Mouse (Mus musculus): Measurements from ENCODE around the gene Spag16. TPM values are rescaled to one million over a fixed set of nuclear protein-coding genes. Genes with fewer than 3 reads are reported as not detected.

The Spag16 gene
- polyA plus RNA-seq, 1 experiment from 2014 or later, result 0.71 TPM

- no peaks in the 10 kb centered on the region for H3K27me3 ChIP-seq (ENCODE audit: insufficient read depth, low read length)
- no peaks in the 10 kb centered on the region for H3K9me3 ChIP-seq (replicated peaks; ENCODE audit: low read length)
- H3K27ac ChIP-seq, result no peak overlapping the region
- H3K9ac ChIP-seq (ENCODE audit: low read depth, low read length), result no peak overlapping the region
- ATAC-seq (replicated peaks; ENCODE audit: low FRiP score, low read depth) (no peak), DNase-seq (ENCODE audit: low spot score) (no peak)
- WGBS, result 66% methylated on average over 2 of the region's 2 CpGs
- H3K4me2 ChIP-seq (ENCODE audit: low read length), result no peak overlapping the region
- H3K4me1 ChIP-seq (replicated peaks; ENCODE audit: insufficient read depth, low read length), result no peaks in the 10 kb centered on the region
- TF ChIP-seq CTCF (IDR thresholded peaks at IDR 0.05; ENCODE audit: low read depth), result no peak
- no peaks in the 10 kb centered on the region for H3K36me3 ChIP-seq (ENCODE audit: insufficient read depth, low read length)
- no peak overlapping the region for H3K4me3 ChIP-seq (replicated peaks; ENCODE audit: low read depth, low read length)
These were observed 703.0 kb downstream of the Spag16 start for GRCm38 (mm10) chr1:70529771-70530170.

DNA sequence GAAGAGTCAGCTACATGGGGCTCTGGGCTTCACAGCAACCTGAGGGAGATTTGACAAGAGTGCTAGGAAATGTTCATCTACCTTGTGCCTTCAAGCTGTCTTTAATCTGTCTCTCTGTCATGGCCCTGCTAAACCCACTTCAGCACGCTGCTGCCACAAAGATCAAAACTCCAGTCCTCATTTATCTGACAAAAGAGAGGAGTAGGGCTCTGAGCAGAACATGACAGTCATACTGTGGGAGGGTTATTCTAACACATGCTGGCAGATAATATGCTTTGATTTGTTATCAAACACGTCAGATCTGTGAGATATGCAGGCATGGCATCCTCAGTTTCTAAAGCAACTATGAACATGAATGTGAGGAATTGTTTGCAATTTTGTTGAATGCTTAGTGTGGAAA, 725.1 kb downstream of the Spag16 start:
- no peaks in the 10 kb centered on the region for H3K27me3 ChIP-seq (ENCODE audit: insufficient read depth, low read length)
- H3K9ac ChIP-seq (ENCODE audit: low read depth, low read length), result no peak overlapping the region
- H3K27ac ChIP-seq, result no peak overlapping the region
- H3K4me3 ChIP-seq (replicated peaks; ENCODE audit: low read depth, low read length), result no peak overlapping the region
- no peaks in the 10 kb centered on the region for H3K9me3 ChIP-seq (replicated peaks; ENCODE audit: low read length)
- DNase-seq (ENCODE audit: low spot score) (no peak), ATAC-seq (replicated peaks; ENCODE audit: low FRiP score, low read depth) (no peak)
- no peak for TF ChIP-seq CTCF (IDR thresholded peaks at IDR 0.05; ENCODE audit: low read depth)
- 71% methylated on average over 2 of the region's 2 CpGs for WGBS
- H3K4me1 ChIP-seq (replicated peaks; ENCODE audit: insufficient read depth, low read length), result no peaks in the 10 kb centered on the region
- H3K36me3 ChIP-seq (ENCODE audit: insufficient read depth, low read length), result no peaks in the 10 kb centered on the region
- no peak overlapping the region for H3K4me2 ChIP-seq (ENCODE audit: low read length)

- H3K36me3 ChIP-seq (ENCODE audit: insufficient read depth, low read length), result no peaks in the 10 kb centered on the region
- no peak for ATAC-seq (replicated peaks; ENCODE audit: low FRiP score, low read depth)
- 81% methylated on average over 3 of the region's 3 CpGs for WGBS
- DNase-seq (ENCODE audit: low spot score), result no peak
- H3K4me1 ChIP-seq (replicated peaks; ENCODE audit: insufficient read depth, low read length), result no peaks in the 10 kb centered on the region
- H3K27me3 ChIP-seq (ENCODE audit: insufficient read depth, low read length), result no peaks in the 10 kb centered on the region
- H3K4me2 ChIP-seq (ENCODE audit: low read length), result no peak overlapping the region
- H3K9me3 ChIP-seq (replicated peaks; ENCODE audit: low read length), result no peaks in the 10 kb centered on the region
- H3K27ac ChIP-seq, result no peak overlapping the region
- TF ChIP-seq CTCF (IDR thresholded peaks at IDR 0.05; ENCODE audit: low read depth), result no peak
- H3K9ac ChIP-seq (ENCODE audit: low read depth, low read length), result no peak overlapping the region
- H3K4me3 ChIP-seq (replicated peaks; ENCODE audit: low read depth, low read length), result no peak overlapping the region
These were observed 795.0 kb downstream of the Spag16 start for GRCm38 (mm10) chr1:70621805-70622204.

DNA sequence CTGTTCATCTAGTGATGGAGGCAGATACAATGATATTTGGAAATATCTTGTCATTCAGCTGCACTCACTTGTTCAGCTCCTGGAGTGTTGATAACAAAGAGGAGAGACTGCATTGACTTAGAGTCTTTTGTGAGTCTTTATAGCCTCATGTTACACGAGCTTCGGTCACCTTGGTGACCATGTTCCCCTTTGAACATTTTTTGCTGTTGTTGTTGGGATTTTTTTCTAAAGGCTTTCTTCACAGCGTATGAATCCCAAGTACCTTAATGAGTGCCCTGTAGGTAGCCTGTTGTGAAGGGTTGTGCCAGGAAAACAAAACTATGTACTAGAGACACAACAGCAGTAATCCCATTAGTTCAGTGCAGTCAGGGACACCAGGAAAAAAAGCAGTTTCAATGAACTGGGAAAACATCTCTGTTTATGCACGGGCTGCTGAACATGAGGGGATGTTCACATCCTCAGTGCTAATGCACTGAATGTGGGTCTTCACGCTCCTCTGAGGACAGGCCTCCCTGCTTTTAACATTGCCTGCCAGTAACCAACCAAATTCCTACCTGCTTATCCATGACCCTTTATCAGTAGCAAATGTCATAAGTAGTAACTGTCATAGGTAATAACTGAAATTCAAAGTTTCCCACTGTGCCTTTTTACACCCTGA, 798.2 kb downstream of the Spag16 start:
- Histone ChIP-seq H3K4me1 (replicated peaks; ENCODE audit: insufficient read depth, low read length) (no peaks in the 10 kb centered on the region), H3K4me3 (replicated peaks; ENCODE audit: low read depth, low read length) (no peak overlapping the region)
- 55% methylated on average over 5 of the region's 5 CpGs for WGBS

DNA sequence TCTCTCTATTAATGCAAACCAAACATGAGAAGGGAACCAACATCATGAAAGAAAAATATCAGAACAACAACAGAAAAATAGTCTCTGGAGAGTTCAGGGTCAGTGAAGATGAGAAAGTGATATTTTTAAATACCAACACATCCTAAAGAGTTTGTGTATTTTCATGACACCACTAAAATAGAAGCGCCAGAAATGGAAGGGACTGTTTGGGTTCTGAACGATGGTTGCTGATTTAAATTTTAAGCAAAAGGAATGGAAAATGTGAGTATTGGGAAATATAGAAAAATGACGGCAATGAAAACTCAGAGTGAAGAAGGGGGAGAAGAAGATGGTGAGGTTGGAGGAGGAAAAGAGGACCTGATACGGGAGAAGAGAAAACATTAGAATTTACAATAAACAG, 825.9 kb downstream of the Spag16 start:
- Histone ChIP-seq H3K4me3 (replicated peaks; ENCODE audit: low read depth, low read length) (no peak overlapping the region), H3K4me1 (replicated peaks; ENCODE audit: insufficient read depth, low read length) (no peaks in the 10 kb centered on the region), H3K36me3 (ENCODE audit: insufficient read depth, low read length) (no peaks in the 10 kb centered on the region), H3K27ac (no peak overlapping the region), H3K27me3 (ENCODE audit: insufficient read depth, low read length) (no peaks in the 10 kb centered on the region), H3K4me2 (ENCODE audit: low read length) (no peak overlapping the region), H3K9me3 (replicated peaks; ENCODE audit: low read length) (no peaks in the 10 kb centered on the region), H3K9ac (ENCODE audit: low read depth, low read length) (no peak overlapping the region)
- DNase-seq (ENCODE audit: low spot score), result no peak
- TF ChIP-seq CTCF (IDR thresholded peaks at IDR 0.05; ENCODE audit: low read depth), result no peak
- ATAC-seq (replicated peaks; ENCODE audit: low FRiP score, low read depth), result no peak
- 89% methylated on average over 4 of the region's 4 CpGs for WGBS

More for the DNA sequence above, 798.2 kb downstream of the Spag16 start:
- Histone ChIP-seq H3K27ac (no peak overlapping the region), H3K9ac (ENCODE audit: low read depth, low read length) (no peak overlapping the region), H3K27me3 (ENCODE audit: insufficient read depth, low read length) (no peaks in the 10 kb centered on the region), H3K4me2 (ENCODE audit: low read length) (no peak overlapping the region), H3K9me3 (replicated peaks; ENCODE audit: low read length) (no peaks in the 10 kb centered on the region), H3K36me3 (ENCODE audit: insufficient read depth, low read length) (no peaks in the 10 kb centered on the region)
- no peak for ATAC-seq (replicated peaks; ENCODE audit: low FRiP score, low read depth)
- TF ChIP-seq CTCF (IDR thresholded peaks at IDR 0.05; ENCODE audit: low read depth), result no peak
- no peak for DNase-seq (ENCODE audit: low spot score)

GRCm38 (mm10) chr1:70692529-70692928, 865.8 kb downstream of the Spag16 start:
- no peak for DNase-seq (ENCODE audit: low spot score)
- H3K27me3 ChIP-seq (ENCODE audit: insufficient read depth, low read length), result no peaks in the 10 kb centered on the region
- no peak overlapping the region for H3K9ac ChIP-seq (ENCODE audit: low read depth, low read length)
- H3K9me3 ChIP-seq (replicated peaks; ENCODE audit: low read length), result no peaks in the 10 kb centered on the region
- ATAC-seq (replicated peaks; ENCODE audit: low FRiP score, low read depth), result no peak
- H3K4me1 ChIP-seq (replicated peaks; ENCODE audit: insufficient read depth, low read length), result no peaks in the 10 kb centered on the region
- TF ChIP-seq CTCF (IDR thresholded peaks at IDR 0.05; ENCODE audit: low read depth), result no peak
- WGBS, result 84% methylated on average over 2 of the region's 2 CpGs
- no peak overlapping the region for H3K27ac ChIP-seq
- no peak overlapping the region for H3K4me3 ChIP-seq (replicated peaks; ENCODE audit: low read depth, low read length)
- H3K36me3 ChIP-seq (ENCODE audit: insufficient read depth, low read length), result no peaks in the 10 kb centered on the region
- no peak overlapping the region for H3K4me2 ChIP-seq (ENCODE audit: low read length)

DNA sequence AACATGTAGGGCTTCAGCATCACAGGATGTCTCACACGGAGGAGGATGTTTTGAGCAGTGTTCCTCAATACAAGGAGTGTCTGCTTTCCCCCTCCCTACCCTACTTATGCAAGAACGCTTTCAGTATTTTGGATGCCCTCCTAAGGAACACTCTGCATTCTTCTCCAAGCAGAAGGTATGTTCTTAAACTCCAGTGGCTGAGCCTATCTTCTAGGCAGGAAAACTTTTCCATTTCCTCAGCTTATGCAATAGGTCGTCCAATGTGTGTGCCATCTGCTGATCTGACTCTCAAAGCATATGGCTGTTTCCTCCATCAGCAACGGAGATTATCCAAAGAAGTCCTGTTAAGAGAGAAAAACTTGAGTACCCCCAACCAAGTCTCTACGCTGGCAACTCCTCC, 873.5 kb downstream of the Spag16 start:
- H3K27ac ChIP-seq, result no peak overlapping the region
- H3K4me1 ChIP-seq (replicated peaks; ENCODE audit: insufficient read depth, low read length), result no peaks in the 10 kb centered on the region
- no peak overlapping the region for H3K9ac ChIP-seq (ENCODE audit: low read depth, low read length)
- TF ChIP-seq CTCF (IDR thresholded peaks at IDR 0.05; ENCODE audit: low read depth), result no peak
- no peak overlapping the region for H3K4me2 ChIP-seq (ENCODE audit: low read length)
- no peaks in the 10 kb centered on the region for H3K36me3 ChIP-seq (ENCODE audit: insufficient read depth, low read length)
- no peaks in the 10 kb centered on the region for H3K9me3 ChIP-seq (replicated peaks; ENCODE audit: low read length)
- no peak overlapping the region for H3K4me3 ChIP-seq (replicated peaks; ENCODE audit: low read depth, low read length)
- DNase-seq (ENCODE audit: low spot score), result no peak
- 84% methylated on average over 5 of the region's 5 CpGs for WGBS
- H3K27me3 ChIP-seq (ENCODE audit: insufficient read depth, low read length), result no peaks in the 10 kb centered on the region
- ATAC-seq (replicated peaks; ENCODE audit: low FRiP score, low read depth), result no peak
